In genomic region chr2:77401438-77402235, GRCm38 (mm10) we compare ENCODE assay signal across 9 mouse cellular contexts.
DNase-seq lines count a peak whose midpoint lies in the region; ATAC-seq lines count a peak whose summit lies in the region.
"Had no signal": no experiment of that assay in that cellular context is flagged by ENCODE, and none has a peak within 500 bp of the region (broad histone marks: within the 10 kb centered on the region; RNA-seq: fewer than 3 reads in every experiment).

No protein-coding gene starts in this region.

- H3K9me3 ChIP-seq in heart, embryonic 11.5 days (replicated peaks; ENCODE audit: control insufficient read depth, low read length) = no peaks in the 10 kb centered on the region
- no peaks in the 10 kb centered on the region for H3K9me3 ChIP-seq in forebrain, embryonic 12.5 days
- no peaks in the 10 kb centered on the region for H3K9me3 ChIP-seq in midbrain, embryonic 15.5 days

- H3K9ac ChIP-seq in heart, embryonic 11.5 days (ENCODE audit: low read depth, low read length) = peak overlapping the region; percentile 63; the same call in 1 of the 2 replicates
- H3K9ac ChIP-seq in forebrain, embryonic 12.5 days = no peak overlapping the region
- H3K9ac ChIP-seq in midbrain, embryonic 15.5 days = no peak overlapping the region

- H3K27me3 ChIP-seq in heart, embryonic 11.5 days (ENCODE audit: control insufficient read depth, insufficient read depth, low read length) = peaks cover 2% of the 10 kb centered on the region; the same call in 1 of the 2 replicates
- H3K27me3 ChIP-seq in forebrain, embryonic 12.5 days = no peaks in the 10 kb centered on the region
- H3K27me3 ChIP-seq in midbrain, embryonic 15.5 days (replicated peaks) = no peaks in the 10 kb centered on the region

- peaks cover 4% of the 10 kb centered on the region; the same call in 1 of the 2 replicates for H3K4me1 ChIP-seq in heart, embryonic 11.5 days (ENCODE audit: control insufficient read depth, insufficient read depth, low read length)
- peaks cover 8% of the 10 kb centered on the region for H3K4me1 ChIP-seq in forebrain, embryonic 12.5 days
- H3K4me1 ChIP-seq in midbrain, embryonic 15.5 days = peaks cover 8% of the 10 kb centered on the region

- H3K4me2 ChIP-seq in heart, embryonic 11.5 days = peak overlapping the region; percentile 79
- peak overlapping the region; percentile 45 for H3K4me2 ChIP-seq in forebrain, embryonic 12.5 days
- H3K4me2 ChIP-seq in midbrain, embryonic 15.5 days = peak overlapping the region; percentile 34

- ATAC-seq in heart, embryonic 11.5 days (replicated peaks; ENCODE audit: insufficient number of reproducible peaks, low FRiP score, low TSS enrichment) = no peak
- ATAC-seq in forebrain, embryonic 12.5 days (ENCODE audit: low FRiP score) = peak; percentile 68
- peak; percentile 78 for ATAC-seq in midbrain, embryonic 15.5 days (replicated peaks)

- no peaks in the 10 kb centered on the region for H3K36me3 ChIP-seq in heart, embryonic 11.5 days (ENCODE audit: control insufficient read depth, insufficient read depth, low read length)
- no peaks in the 10 kb centered on the region for H3K36me3 ChIP-seq in forebrain, embryonic 12.5 days (replicated peaks)
- H3K36me3 ChIP-seq in midbrain, embryonic 15.5 days (replicated peaks) = no peaks in the 10 kb centered on the region

- 4% methylated on average over 13 of the region's 13 CpGs for WGBS in heart, embryonic 11.5 days (ENCODE audit: insufficient replicate concordance)
- 15% methylated on average over 13 of the region's 13 CpGs for WGBS in forebrain, embryonic 12.5 days
- WGBS in midbrain, embryonic 15.5 days = 11% methylated on average over 13 of the region's 13 CpGs

- no peak for DNase-seq in heart, adult 9 months (ENCODE audit: low spot score in 2 of 2)
- DNase-seq in brain, adult 2 months (ENCODE audit: low read depth, low spot score) = peak; percentile 72
- DNase-seq in layer of hippocampus, adult 9-10 months (ENCODE audit: low spot score) = peak; percentile 8
- no peak for DNase-seq in urinary bladder, postnatal 10 days (ENCODE audit: low spot score)
- DNase-seq in thymus, postnatal 0 days (ENCODE audit: low spot score) = no peak

- H3K4me3 ChIP-seq in heart, embryonic 11.5 days (ENCODE audit: low read depth, low read length) = peak overlapping the region; percentile 35
- H3K4me3 ChIP-seq in forebrain, embryonic 12.5 days (replicated peaks) = peak overlapping the region; percentile 19
- no peak overlapping the region for H3K4me3 ChIP-seq in midbrain, embryonic 15.5 days
- H3K4me3 ChIP-seq: myocyte had no signal

- H3K27ac ChIP-seq in heart, embryonic 11.5 days (ENCODE audit: low read depth, low read length) = no peak overlapping the region
- no peak overlapping the region for H3K27ac ChIP-seq in forebrain, embryonic 12.5 days
- no peak overlapping the region for H3K27ac ChIP-seq in midbrain, embryonic 15.5 days

Comparison
In these comparisons a context has a peak if more than half of its experiments do, and no peak if none do; other contexts are left out.
1. DNase-seq: peak in brain, adult 2 months (single experiment) and layer of hippocampus, adult 9-10 months (single experiment); none in heart, adult 9 months (0 of 2), urinary bladder, postnatal 10 days (single experiment) and thymus, postnatal 0 days (single experiment).
2. Peak in every context shown above with its lines, with median percentiles within 50 percentile points of each other: H3K4me2 ChIP-seq.